Mouse (Mus musculus) thymus, adult 2 months (tissue): ENCODE data around the gene Myl4. TPM values are rescaled to one million over a fixed set of nuclear protein-coding genes. Genes with fewer than 3 reads are reported as not detected.

Experiments used
- DNase-seq: peaks from one replicate; pipeline ENCODE4 v3.0.0; 2021
- H3K27ac ChIP-seq: fragments of 200-500 bp; 2 replicates; pipeline ENCODE4 v1.5.1; 2012; ENCODE audit warnings: low read length, control low read depth; ENCODE audit not compliant: control insufficient read depth, insufficient read depth
- H3K27me3 ChIP-seq: fragments of 200-500 bp; 2 replicates; pipeline ENCODE4 v1.6.1; 2012; ENCODE audit warnings: mild to moderate bottlenecking, low read length, moderate library complexity, mixed read lengths; ENCODE audit not compliant: control insufficient read depth, insufficient read depth
- H3K36me3 ChIP-seq: fragments of 200-500 bp; 2 replicates; pipeline ENCODE4 v1.6.1; 2012; ENCODE audit warnings: mild to moderate bottlenecking, low read length, moderate library complexity; ENCODE audit not compliant: control insufficient read depth, insufficient read depth
- H3K4me1 ChIP-seq: fragments of 200-500 bp; replicated peaks from 2 replicates; pipeline ENCODE4 v1.6.1; 2012; ENCODE audit warnings: low read length; ENCODE audit not compliant: control insufficient read depth, insufficient read depth
- H3K4me3 ChIP-seq: fragments of 200-500 bp; 2 replicates; pipeline ENCODE4 v1.5.1; 2012; ENCODE audit warnings: mild to moderate bottlenecking, low read length, control low read depth, moderate library complexity; ENCODE audit not compliant: control insufficient read depth, insufficient read depth
- CTCF ChIP-seq: fragments of 200-500 bp; IDR thresholded peaks from 2 replicates; pipeline ENCODE4 v1.5.1; 2012; ENCODE audit warnings: mild to moderate bottlenecking, control low read depth, low read length, moderate library complexity, borderline replicate concordance; ENCODE audit not compliant: control insufficient read depth, poor library complexity, insufficient read depth; ENCODE audit errors: extremely low read depth
- POLR2A ChIP-seq: fragments of 200-500 bp; IDR thresholded peaks from 2 replicates; pipeline ENCODE4 v1.6.1; 2012; ENCODE audit warnings: mild to moderate bottlenecking, low read length, control low read depth, moderate library complexity; ENCODE audit not compliant: control insufficient read depth, poor library complexity, insufficient read depth; ENCODE audit errors: extremely low read depth
- WGBS: fragments of 180-500 bp; shearing (Covaris S2); methylation state at CpG from one replicate; pipeline ENCODE4 v1.1.7; 2018; 5-methylcytosine and 5-hydroxymethylcytosine counted together
- polyA plus RNA-seq: library from polyadenylated mRNA; depleted of rRNA; stranded (reverse); fragments of >200 nt; gene quantifications from 2 replicates; pipeline ENCODE4 v1.2.3, GENCODE M21; 2012

Myl4 gene
- polyA plus RNA-seq, 1 experiment, result 60.8 TPM

GRCm38 (mm10) chr11:104558651-104559403 lies 8.4 kb downstream of the Myl4 start:
- H3K27me3 ChIP-seq, result no peaks in the 10 kb centered on the region
- DNase-seq, result no peak
- 80% methylated on average over 4 of the region's 4 CpGs for WGBS
- no peaks in the 10 kb centered on the region for H3K4me1 ChIP-seq
- TF ChIP-seq POLR2A (no peak), CTCF (no peak)
- no peak overlapping the region for H3K27ac ChIP-seq
- no peak overlapping the region for H3K4me3 ChIP-seq
- H3K36me3 ChIP-seq, result no peaks in the 10 kb centered on the region

DNA sequence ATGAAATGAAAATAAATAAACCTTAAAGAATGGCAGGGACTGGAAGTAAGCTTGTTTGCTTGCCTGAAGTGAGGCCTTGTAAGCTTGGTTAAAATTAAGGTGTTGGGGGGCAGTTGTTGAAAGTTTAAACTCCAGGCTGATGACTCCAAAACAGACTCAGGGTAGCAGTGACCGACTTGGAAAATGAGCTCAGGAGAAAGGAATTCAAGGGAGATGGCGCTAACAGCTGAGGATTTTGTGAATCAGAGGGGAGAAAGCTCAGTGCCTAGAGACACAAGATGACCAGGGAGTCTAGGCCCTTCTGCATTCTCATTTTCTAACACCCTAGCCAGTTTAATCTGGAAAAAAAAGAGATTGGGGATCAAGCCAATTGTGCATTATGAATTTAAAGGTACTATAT lies 10.5 kb downstream of the Myl4 start:
- H3K4me1 ChIP-seq, result no peaks in the 10 kb centered on the region
- no peak overlapping the region for H3K4me3 ChIP-seq
- H3K27ac ChIP-seq, result no peak overlapping the region
- DNase-seq, result no peak
- WGBS, result 83% methylated on average over 2 of the region's 2 CpGs
- no peaks in the 10 kb centered on the region for H3K27me3 ChIP-seq
- no peak for TF ChIP-seq CTCF
- no peak for TF ChIP-seq POLR2A
- no peaks in the 10 kb centered on the region for H3K36me3 ChIP-seq

DNA sequence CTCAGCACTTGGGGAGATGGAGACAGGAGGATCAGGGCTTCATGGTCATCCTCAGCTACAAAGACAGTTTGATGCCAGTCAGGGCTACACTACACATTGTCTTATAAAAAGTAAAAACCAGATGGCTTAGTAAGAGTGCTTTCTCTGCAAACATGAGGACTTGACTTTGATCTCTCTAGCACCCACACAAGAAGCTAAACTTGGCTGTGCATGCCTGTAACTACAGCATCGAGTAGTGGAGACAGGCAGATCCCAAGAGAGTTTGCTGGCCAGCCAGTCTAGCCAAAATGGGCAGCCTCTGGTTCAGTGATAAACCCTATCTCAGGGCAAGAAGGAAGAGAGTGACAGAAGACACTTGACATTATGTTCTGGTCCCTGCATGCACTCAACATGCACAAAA lies 13.0 kb downstream of the Myl4 start:
- 83% methylated on average over 1 of the region's 1 CpGs for WGBS

GRCm38 (mm10) chr11:104565172-104565571 lies 14.7 kb downstream of the Myl4 start:
- Histone ChIP-seq H3K27ac (no peak overlapping the region), H3K4me1 (no peaks in the 10 kb centered on the region), H3K4me3 (no peak overlapping the region), H3K36me3 (no peaks in the 10 kb centered on the region), H3K27me3 (no peaks in the 10 kb centered on the region)
- TF ChIP-seq CTCF, result no peak
- no peak for TF ChIP-seq POLR2A
- WGBS, result 94% methylated on average over 9 of the region's 9 CpGs
- DNase-seq, result no peak

More for the DNA sequence above, 13.0 kb downstream of the Myl4 start:
- H3K4me1 ChIP-seq, result no peaks in the 10 kb centered on the region
- H3K36me3 ChIP-seq, result no peaks in the 10 kb centered on the region
- no peak overlapping the region for H3K4me3 ChIP-seq
- no peak for DNase-seq
- no peak overlapping the region for H3K27ac ChIP-seq
- no peaks in the 10 kb centered on the region for H3K27me3 ChIP-seq
- TF ChIP-seq CTCF (no peak), POLR2A (no peak)

DNA sequence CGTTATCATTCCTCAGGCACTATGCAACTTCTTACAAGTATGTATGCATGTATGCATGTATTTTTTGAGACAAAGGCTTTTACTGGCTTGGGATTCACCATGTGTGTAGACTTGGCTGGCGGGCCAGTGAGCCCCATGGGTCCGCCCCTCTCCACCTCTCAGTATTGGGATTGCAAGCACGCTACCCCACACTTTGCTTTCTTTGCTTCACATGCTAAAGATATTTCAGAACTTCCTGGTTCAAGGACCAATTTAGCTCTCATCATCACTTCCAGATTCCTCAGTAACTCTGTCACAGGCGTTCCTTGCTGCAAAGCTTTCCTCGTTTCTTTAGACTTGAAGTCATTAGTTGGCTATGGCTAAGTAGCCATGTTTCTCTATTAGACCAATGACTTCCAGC lies 15.6 kb downstream of the Myl4 start:
- Histone ChIP-seq H3K36me3 (no peaks in the 10 kb centered on the region), H3K4me1 (peaks cover 1% of the 10 kb centered on the region)
- 95% methylated on average over 6 of the region's 6 CpGs for WGBS

DNA sequence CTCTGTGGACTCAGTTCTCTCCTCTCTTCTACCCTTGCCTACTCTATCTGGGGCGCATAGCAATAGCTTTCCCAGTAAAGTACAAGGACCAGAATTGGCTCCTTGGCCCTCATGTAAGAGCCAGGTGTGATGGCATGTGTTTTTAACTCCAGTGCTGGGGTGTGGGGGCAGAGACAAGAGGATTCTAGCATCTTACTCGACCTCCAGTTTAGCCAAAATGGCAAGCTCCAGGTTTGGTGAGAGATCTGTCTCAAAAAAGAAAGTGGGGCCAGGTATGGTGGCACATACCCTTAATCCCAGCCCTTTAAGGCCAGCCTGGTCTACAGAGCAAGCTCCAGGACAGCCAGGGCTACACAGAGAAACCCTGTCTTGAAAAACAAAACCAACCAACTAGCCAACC lies 16.3 kb downstream of the Myl4 start:
- Histone ChIP-seq H3K27ac (no peak overlapping the region), H3K4me3 (no peak overlapping the region), H3K4me1 (peaks cover 5% of the 10 kb centered on the region), H3K27me3 (peaks cover 2% of the 10 kb centered on the region; the same call in 1 of the 2 replicates), H3K36me3 (no peaks in the 10 kb centered on the region)
- WGBS, result 82% methylated on average over 2 of the region's 2 CpGs
- DNase-seq, result no peak
- TF ChIP-seq CTCF (no peak), POLR2A (no peak)

More for the DNA sequence above, 15.6 kb downstream of the Myl4 start:
- DNase-seq, result no peak
- TF ChIP-seq POLR2A, result no peak
- no peak for TF ChIP-seq CTCF
- H3K27ac ChIP-seq, result no peak overlapping the region
- no peaks in the 10 kb centered on the region for H3K27me3 ChIP-seq
- no peak overlapping the region for H3K4me3 ChIP-seq

DNA sequence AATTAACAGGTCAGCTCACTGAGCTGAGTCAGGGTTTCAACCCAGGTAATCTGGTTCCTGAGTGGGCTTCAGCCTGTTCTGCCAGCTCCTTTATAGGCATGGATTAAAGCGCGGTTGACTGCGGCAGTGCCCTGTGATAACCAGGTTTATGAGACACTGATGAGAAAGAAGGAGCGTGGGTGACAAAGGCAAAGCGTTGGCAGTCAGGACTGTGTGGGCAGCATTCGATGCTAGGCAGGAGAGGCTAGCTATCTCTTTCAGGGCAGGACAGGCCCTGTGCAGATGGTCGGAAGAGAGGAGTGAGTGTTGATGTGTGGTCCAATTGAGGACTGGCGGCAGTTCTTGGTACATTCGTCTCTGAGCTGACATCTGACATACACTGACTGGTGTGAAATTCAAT lies 17.3 kb downstream of the Myl4 start:
- DNase-seq, result no peak
- Histone ChIP-seq H3K27ac (no peak overlapping the region), H3K4me3 (no peak overlapping the region), H3K36me3 (no peaks in the 10 kb centered on the region), H3K4me1 (peaks cover 5% of the 10 kb centered on the region), H3K27me3 (peaks cover 2% of the 10 kb centered on the region; the same call in 1 of the 2 replicates)
- WGBS, result 96% methylated on average over 9 of the region's 9 CpGs
- TF ChIP-seq POLR2A (no peak), CTCF (no peak)
